Mouse (Mus musculus): Measurements from ENCODE around the gene Crlf1.
A peak's percentile ranks its signal among the peaks of the same experiment; 100 is the strongest.

- TF ChIP-seq EP300 (IDR thresholded peaks at IDR 0.05) (no peak), CTCF (IDR thresholded peaks at IDR 0.05) (peak; percentile 43)
Observed at GRCm38 (mm10) chr8:70527512-70528181, 34.7 kb downstream of the Crlf1 start, which contains the start of the genes Fkbp8 and Kxd1.

All from lung, postnatal 0 days (tissue).